Mouse (Mus musculus): Measurements from ENCODE around the gene Pole4. TPM values are rescaled to one million over a fixed set of nuclear protein-coding genes. Genes with fewer than 3 reads are reported as not detected.

Gene Pole4
- total RNA-seq, 1 experiment = 103 TPM

DNA sequence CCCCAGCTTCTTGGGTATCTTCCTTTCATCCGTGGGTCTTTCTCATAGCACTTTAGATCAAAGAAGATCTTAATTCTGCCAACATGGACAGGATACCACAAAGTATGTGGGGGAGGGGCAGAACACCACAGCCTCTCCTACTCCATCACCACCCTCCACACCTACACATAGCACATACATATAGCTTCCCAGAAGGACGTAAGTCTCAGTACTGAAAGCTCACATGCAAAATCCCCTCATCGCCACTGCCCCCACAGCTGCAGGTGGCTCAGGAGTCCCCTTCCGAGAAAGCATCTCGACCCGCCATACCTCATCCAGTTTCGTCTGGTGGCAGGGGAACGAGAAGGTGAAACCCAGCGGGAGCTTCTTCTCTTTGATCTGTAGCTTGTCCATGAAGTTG, 39.4 kb upstream of the Pole4 start:
- Histone ChIP-seq H3K9ac (ENCODE audit: insufficient read depth, low read depth, low read length, poor library complexity, severe bottlenecking) (no peak overlapping the region), H3K36me3 (ENCODE audit: control insufficient read depth, insufficient read depth, low read length, poor library complexity, severe bottlenecking) (peaks cover 34% of the 10 kb centered on the region), H3K27ac (ENCODE audit: insufficient read depth, low read depth, low read length, poor library complexity, severe bottlenecking) (no peak overlapping the region), H3K4me1 (ENCODE audit: control insufficient read depth in 2 of 2, insufficient read depth in 2 of 2, low read length in 2 of 2, poor library complexity in 1 of 2) (peaks cover 2 to 4% of the 10 kb centered on the region in 2 experiments; a peak in 2 of 4 replicates), H3K4me3 (ENCODE audit: insufficient read depth in 1 of 2, low read depth in 1 of 2, low read length in 2 of 2, poor library complexity in 1 of 2, severe bottlenecking in 1 of 2) (no peak overlapping the region), H3K9me3 (ENCODE audit: control insufficient read depth, insufficient read depth, low read depth, low read length) (no peaks in the 10 kb centered on the region)
- in situ Hi-C loops (cut with MboI; ENCODE audit: low sequenced_read_pairs in 2 of 2, unreplicated experiment in 2 of 2) = no loop called here
- DNase-seq (ENCODE audit: low read depth, low spot score) = no peak
- no peak for TF ChIP-seq MAFK (IDR thresholded peaks at IDR 0.05; ENCODE audit: insufficient read depth, low read depth, low read length)
- no peak for TF ChIP-seq ZC3H11A (IDR thresholded peaks at IDR 0.05; ENCODE audit: borderline replicate concordance, low read depth, low read length)
- no peak for TF ChIP-seq HCFC1 (IDR thresholded peaks at IDR 0.05; ENCODE audit: borderline replicate concordance, insufficient read depth, low read length)
- no peak for TF ChIP-seq CHD2 (IDR thresholded peaks at IDR 0.05; ENCODE audit: low read depth, low read length)
- TF ChIP-seq ZNF384 (IDR thresholded peaks at IDR 0.05; ENCODE audit: low read depth, low read length) = no peak

- Histone ChIP-seq H3K4me1 (ENCODE audit: control insufficient read depth in 2 of 2, insufficient read depth in 2 of 2, low read length in 2 of 2, poor library complexity in 1 of 2) (peaks cover 2 to 5% of the 10 kb centered on the region in 2 experiments; a peak in 2 of 4 replicates), H3K9me3 (ENCODE audit: control insufficient read depth, insufficient read depth, low read depth, low read length) (no peaks in the 10 kb centered on the region), H3K9ac (ENCODE audit: insufficient read depth, low read depth, low read length, poor library complexity, severe bottlenecking) (no peak overlapping the region), H3K4me3 (ENCODE audit: insufficient read depth in 1 of 2, low read depth in 1 of 2, low read length in 2 of 2, poor library complexity in 1 of 2, severe bottlenecking in 1 of 2) (no peak overlapping the region), H3K27ac (ENCODE audit: insufficient read depth, low read depth, low read length, poor library complexity, severe bottlenecking) (no peak overlapping the region), H3K36me3 (ENCODE audit: control insufficient read depth, insufficient read depth, low read length, poor library complexity, severe bottlenecking) (peaks cover 44% of the 10 kb centered on the region)
- in situ Hi-C loops (cut with MboI; ENCODE audit: low sequenced_read_pairs in 2 of 2, unreplicated experiment in 2 of 2) = no loop called here
- DNase-seq (ENCODE audit: low read depth, low spot score) = no peak
- no peak for TF ChIP-seq ZNF384 (IDR thresholded peaks at IDR 0.05; ENCODE audit: low read depth, low read length)
- no peak for TF ChIP-seq CHD2 (IDR thresholded peaks at IDR 0.05; ENCODE audit: low read depth, low read length)
- TF ChIP-seq ZC3H11A (IDR thresholded peaks at IDR 0.05; ENCODE audit: borderline replicate concordance, low read depth, low read length) = no peak
- no peak for TF ChIP-seq MAFK (IDR thresholded peaks at IDR 0.05; ENCODE audit: insufficient read depth, low read depth, low read length)
- no peak for TF ChIP-seq HCFC1 (IDR thresholded peaks at IDR 0.05; ENCODE audit: borderline replicate concordance, insufficient read depth, low read length)
Measured at GRCm38 (mm10) chr6:82741518-82741880, 36.3 kb upstream of the Pole4 start.

- H3K4me3 ChIP-seq (ENCODE audit: insufficient read depth in 1 of 2, low read depth in 1 of 2, low read length in 2 of 2, poor library complexity in 1 of 2, severe bottlenecking in 1 of 2) = no peak overlapping the region
- H3K9me3 ChIP-seq (ENCODE audit: control insufficient read depth, insufficient read depth, low read depth, low read length) = no peaks in the 10 kb centered on the region
- in situ Hi-C loops (cut with MboI; ENCODE audit: low sequenced_read_pairs in 2 of 2, unreplicated experiment in 2 of 2) = no loop called here
- no peak for DNase-seq (ENCODE audit: low read depth, low spot score)
- no peak overlapping the region for H3K9ac ChIP-seq (ENCODE audit: insufficient read depth, low read depth, low read length, poor library complexity, severe bottlenecking)
- peaks cover 42% of the 10 kb centered on the region for H3K36me3 ChIP-seq (ENCODE audit: control insufficient read depth, insufficient read depth, low read length, poor library complexity, severe bottlenecking)
- TF ChIP-seq HCFC1 (IDR thresholded peaks at IDR 0.05; ENCODE audit: borderline replicate concordance, insufficient read depth, low read length) = no peak
- no peak for TF ChIP-seq ZC3H11A (IDR thresholded peaks at IDR 0.05; ENCODE audit: borderline replicate concordance, low read depth, low read length)
- TF ChIP-seq CHD2 (IDR thresholded peaks at IDR 0.05; ENCODE audit: low read depth, low read length) = no peak
- no peak for TF ChIP-seq ZNF384 (IDR thresholded peaks at IDR 0.05; ENCODE audit: low read depth, low read length)
- TF ChIP-seq MAFK (IDR thresholded peaks at IDR 0.05; ENCODE audit: insufficient read depth, low read depth, low read length) = no peak
- peaks cover 2 to 5% of the 10 kb centered on the region in 2 experiments; a peak in 2 of 4 replicates for H3K4me1 ChIP-seq (ENCODE audit: control insufficient read depth in 2 of 2, insufficient read depth in 2 of 2, low read length in 2 of 2, poor library complexity in 1 of 2)
- H3K27ac ChIP-seq (ENCODE audit: insufficient read depth, low read depth, low read length, poor library complexity, severe bottlenecking) = no peak overlapping the region
Measured at GRCm38 (mm10) chr6:82740868-82741517, 35.8 kb upstream of the Pole4 start.

- TF ChIP-seq CHD2 (IDR thresholded peaks at IDR 0.05; ENCODE audit: low read depth, low read length) (no peak), MAFK (IDR thresholded peaks at IDR 0.05; ENCODE audit: insufficient read depth, low read depth, low read length) (no peak), HCFC1 (IDR thresholded peaks at IDR 0.05; ENCODE audit: borderline replicate concordance, insufficient read depth, low read length) (no peak), ZC3H11A (IDR thresholded peaks at IDR 0.05; ENCODE audit: borderline replicate concordance, low read depth, low read length) (no peak), ZNF384 (IDR thresholded peaks at IDR 0.05; ENCODE audit: low read depth, low read length) (no peak)
- Histone ChIP-seq H3K9me3 (ENCODE audit: control insufficient read depth, insufficient read depth, low read depth, low read length) (no peaks in the 10 kb centered on the region), H3K4me1 (ENCODE audit: control insufficient read depth in 2 of 2, insufficient read depth in 2 of 2, low read length in 2 of 2, poor library complexity in 1 of 2) (peaks cover 2 to 4% of the 10 kb centered on the region in 2 experiments; a peak in 2 of 4 replicates), H3K27ac (ENCODE audit: insufficient read depth, low read depth, low read length, poor library complexity, severe bottlenecking) (no peak overlapping the region), H3K36me3 (ENCODE audit: control insufficient read depth, insufficient read depth, low read length, poor library complexity, severe bottlenecking) (peaks cover 44% of the 10 kb centered on the region), H3K9ac (ENCODE audit: insufficient read depth, low read depth, low read length, poor library complexity, severe bottlenecking) (no peak overlapping the region; the same call in 1 of the 2 replicates), H3K4me3 (ENCODE audit: insufficient read depth in 1 of 2, low read depth in 1 of 2, low read length in 2 of 2, poor library complexity in 1 of 2, severe bottlenecking in 1 of 2) (no peak overlapping the region)
- DNase-seq (ENCODE audit: low read depth, low spot score) = peak; percentile 56
- in situ Hi-C loops (cut with MboI; ENCODE audit: low sequenced_read_pairs in 2 of 2, unreplicated experiment in 2 of 2) = no loop called here
Measured at GRCm38 (mm10) chr6:82740269-82740668, 35.1 kb upstream of the Pole4 start.
